Mouse (Mus musculus): Measurements from ENCODE around the gene Zfp62.
A peak's percentile ranks its signal among the peaks of the same experiment; 100 is the strongest.

The Zfp62 gene

DNA sequence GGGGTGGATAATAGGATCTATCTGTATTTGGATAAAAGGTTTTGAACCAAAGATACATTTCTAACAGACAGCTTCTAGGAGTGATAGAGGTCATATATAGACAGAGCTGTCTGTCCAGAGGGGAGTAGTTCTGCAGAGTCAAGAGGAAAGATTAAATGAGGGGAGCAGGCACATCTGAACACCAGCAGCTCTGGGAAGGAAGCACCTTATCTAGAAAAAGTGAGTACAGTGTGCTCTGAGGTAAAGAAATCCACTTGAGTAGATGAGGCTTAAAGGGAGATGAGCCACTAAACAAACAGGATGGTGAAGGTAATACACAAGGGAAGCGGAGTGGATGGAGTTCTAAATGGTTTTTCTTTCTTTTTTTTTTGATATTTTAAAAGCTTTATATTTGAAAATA, 4.4 kb downstream of the Zfp62 start:
- DNase-seq: no peak

- no peak for DNase-seq
These were observed 9.5 kb downstream of the Zfp62 start for GRCm38 (mm10) chr11:49212577-49212976.

DNA sequence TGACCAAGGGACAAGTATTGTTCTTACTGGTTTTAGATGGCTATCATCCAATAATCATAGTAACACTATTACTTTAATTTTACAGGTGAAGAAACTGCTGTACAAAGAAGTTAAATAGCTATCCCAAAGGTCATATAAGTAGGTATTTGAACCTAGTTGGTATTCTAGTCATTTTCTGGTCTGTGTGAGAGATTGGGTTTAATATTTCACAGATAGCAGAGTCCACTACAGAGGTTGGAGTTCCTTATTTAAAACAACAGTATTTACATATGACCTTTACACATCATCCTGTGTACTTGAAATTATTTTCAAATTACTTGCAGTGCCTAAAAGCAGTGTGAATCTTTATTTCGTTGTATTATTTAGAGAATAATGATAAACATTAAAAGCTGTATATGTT, 10.4 kb downstream of the Zfp62 start:
- DNase-seq: no peak

GRCm38 (mm10) chr11:49219271-49219670, 16.2 kb downstream of the Zfp62 start:
- DNase-seq: no peak

DNA sequence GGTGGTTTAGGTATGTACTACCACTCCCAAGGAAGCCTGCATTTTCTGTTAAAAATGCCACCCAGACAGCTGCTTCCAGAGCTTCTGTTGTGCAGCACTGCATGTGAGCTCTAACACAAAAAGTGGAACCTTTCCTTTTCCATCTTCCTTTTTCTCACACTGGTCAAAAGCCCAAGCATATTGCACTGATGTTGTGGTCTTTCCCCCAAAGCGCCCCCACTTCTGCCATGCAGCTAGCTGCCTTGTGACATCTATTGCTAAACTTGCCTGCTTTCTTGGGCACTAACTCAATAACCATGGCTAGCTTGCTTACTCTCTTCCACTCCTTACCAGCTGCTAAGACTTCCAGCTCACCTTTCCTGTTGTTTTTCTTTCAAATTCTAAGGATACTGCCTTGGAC, 21.4 kb downstream of the Zfp62 start:
- no peak for DNase-seq

DNA sequence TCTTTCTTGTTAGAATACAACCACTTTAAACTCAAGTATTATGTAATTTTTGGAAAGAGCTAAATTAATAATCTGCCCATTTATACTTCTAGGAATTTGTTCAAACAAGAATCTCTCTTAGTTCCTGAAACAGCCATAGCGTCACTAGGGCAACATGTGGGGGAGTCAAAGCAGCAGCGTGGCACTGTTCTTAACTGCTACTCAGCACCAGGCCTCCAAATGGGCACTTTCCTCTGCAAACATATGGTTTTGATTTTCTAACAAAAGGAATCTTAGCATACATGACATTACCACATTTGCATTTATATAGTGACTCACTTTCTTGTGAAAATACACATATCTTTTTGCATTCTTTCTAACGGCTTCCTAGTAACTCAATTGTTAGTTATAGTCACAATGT, 29.7 kb downstream of the Zfp62 start:
- no peak for DNase-seq

- no peak for DNase-seq
These were observed 32.5 kb downstream of the Zfp62 start for GRCm38 (mm10) chr11:49235459-49236207.

GRCm38 (mm10) chr11:49236891-49237290, 33.8 kb downstream of the Zfp62 start:
- DNase-seq: no peak

GRCm38 (mm10) chr11:49237532-49237931, 34.4 kb downstream of the Zfp62 start:
- no peak for DNase-seq

- DNase-seq: no peak
These were observed 37.2 kb downstream of the Zfp62 start for GRCm38 (mm10) chr11:49240310-49240709.

DNA sequence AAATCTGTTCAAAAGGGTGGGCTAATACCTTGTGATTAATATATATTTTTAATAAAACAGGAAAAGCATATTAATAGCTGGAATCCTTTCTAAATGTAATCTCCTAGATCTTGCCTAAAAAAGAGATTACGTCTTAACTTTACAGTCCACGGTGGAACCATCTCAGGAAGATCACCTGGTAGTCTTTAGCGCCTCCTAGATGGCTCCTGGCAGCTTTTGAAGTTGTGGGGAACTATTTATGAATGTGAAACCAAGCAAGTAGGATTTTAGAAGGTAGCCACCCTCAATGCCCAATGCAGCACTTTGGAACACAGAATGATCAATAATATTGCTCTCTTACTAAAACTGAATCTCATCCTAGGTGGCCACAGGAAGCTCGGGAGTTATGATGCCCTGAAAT, 37.8 kb downstream of the Zfp62 start:
- DNase-seq: no peak

GRCm38 (mm10) chr11:49241471-49241870, 38.4 kb downstream of the Zfp62 start:
- no peak for DNase-seq

DNA sequence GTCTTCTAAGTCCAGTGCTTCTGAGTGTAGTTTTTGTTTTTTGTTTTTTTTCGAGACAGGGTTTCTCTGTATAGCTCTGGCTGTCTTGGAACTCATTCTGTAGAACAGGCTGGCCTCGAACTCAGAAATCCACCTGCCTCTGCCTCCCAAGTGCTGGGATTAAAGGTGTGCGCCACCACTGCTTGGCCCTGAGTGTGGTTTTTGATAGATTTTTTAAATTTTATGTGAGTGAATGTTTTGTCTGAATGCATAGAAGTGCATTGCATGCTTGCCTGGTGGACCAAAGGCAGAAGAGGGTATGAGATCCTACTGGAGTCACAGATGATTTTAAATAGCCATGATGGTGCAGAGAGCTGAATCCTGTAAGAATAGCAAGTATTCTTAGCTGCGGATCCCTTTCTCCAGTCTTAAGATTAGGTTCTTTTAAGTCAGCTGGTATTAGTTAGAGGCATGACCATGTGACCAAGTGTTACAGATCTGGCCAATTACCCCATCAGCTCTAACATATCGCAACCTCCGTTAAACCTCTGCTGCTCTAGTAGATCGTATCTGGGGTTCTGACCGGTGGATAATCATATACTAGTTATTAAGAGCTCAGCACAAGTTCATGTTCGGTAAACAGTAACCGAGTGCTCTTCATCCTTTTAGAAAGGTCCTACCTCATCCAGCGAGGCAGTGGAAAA, 40.0 kb downstream of the Zfp62 start:
- DNase-seq: no peak

DNA sequence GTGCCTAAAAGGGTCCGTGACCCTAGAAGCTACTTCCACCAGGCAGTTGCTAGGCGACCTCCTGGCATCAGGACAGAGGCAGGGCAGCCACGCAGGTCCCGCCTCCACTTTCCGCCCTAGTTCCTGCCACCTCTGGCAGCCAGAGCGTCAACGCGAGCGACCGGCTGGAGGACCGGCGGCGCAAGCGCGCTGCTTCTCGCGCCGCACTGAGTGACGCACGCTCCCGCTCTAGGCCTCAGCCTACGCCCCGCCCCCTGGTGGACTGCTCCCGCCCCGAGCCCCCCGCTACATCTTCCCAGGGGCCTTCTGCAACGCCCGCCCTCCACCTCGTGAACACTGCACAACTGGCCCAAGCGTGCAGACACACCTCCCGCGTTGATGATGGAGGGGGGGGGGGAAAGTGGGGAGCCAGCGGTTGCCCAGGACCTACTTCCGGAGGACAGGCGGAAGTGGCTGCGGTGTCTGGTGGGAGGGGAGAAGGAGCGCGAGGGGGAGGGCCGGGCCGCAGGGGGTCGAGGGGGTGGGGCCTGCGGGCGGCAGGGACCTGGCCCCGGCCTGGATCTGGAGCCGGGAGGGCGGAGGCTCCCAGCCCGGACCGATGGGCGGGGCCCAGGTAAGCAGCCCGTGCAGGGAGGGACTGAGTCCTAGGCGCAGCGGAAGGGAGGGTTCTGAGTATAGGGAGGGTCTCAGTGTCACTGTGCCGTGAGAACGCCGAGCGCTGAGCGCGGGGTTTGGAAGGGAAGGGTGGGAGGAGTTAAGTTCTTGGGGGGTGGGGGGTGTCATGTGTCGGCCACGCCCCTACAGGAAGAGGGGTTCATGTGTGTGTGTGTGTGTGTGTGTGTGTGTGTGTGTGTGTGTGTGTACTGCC, 40.9 kb downstream of the Zfp62 start, which contains the start of gene Mgat1:
Gene Mgat1, plus strand, starts transcription at position 465 of the 868 bp plus-strand sequence.
- DNase-seq: peak; percentile 90

GRCm38 (mm10) chr11:49244595-49244930, 41.5 kb downstream of the Zfp62 start:
- no peak for DNase-seq

DNA sequence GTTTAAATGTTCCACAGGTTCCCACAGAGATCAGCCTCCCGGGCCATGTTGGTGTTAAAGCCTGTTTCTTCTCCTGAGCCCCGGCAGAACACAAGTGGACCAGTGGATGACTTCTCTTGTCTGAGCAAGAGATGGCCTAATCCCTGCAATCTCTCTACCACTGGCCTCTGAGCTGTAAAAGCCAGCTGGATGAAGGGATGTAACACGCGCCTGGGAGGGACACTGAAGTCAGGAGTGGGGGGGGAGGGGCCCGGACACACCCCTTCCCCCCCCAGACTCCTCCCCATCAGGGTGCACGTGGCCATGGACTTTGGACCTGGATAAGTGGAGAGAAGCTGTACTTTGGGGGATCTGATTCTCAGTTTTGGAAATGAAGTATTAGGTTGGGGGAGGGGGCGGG, 42.1 kb downstream of the Zfp62 start:
- peak; percentile 33 for DNase-seq

DNA sequence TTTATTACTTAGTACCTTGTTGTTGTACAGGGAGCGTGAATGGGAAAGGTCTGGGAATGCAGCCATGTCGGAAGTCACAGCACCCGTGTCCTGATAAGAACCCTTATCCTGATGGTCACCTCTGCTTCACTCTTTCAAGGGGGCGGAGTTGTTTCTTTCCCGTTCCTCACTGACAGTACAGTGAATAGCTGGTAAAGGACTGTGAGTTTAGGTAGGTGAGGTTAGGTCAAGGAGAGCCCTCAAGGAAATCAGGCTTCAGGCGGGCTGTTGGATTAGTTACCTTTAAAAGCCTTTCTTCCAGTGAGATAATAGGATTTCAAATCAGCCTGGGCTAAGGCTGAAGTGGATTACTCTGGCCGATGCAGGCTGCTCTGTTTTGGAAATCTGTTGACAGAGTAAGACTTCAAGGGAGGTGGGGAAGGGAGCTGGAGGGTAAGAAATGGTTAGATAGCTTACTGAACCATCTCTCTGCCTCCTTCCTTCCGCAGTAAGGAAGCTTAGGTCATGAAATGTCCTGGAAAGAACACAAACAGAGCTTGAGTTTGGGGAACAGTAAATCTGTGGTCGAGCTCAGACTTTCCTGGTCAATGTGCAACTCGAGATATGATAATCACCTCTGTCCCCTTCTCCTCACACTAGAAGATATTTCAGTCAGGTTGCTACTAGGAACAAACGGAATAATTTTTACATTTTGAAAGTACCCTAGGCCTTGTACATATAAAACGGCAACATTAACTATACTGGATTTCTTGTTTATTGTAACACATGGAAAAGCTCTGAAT, 42.7 kb downstream of the Zfp62 start:
- no peak for DNase-seq

- no peak for DNase-seq
These were observed 43.4 kb downstream of the Zfp62 start for GRCm38 (mm10) chr11:49246523-49246922.

DNA sequence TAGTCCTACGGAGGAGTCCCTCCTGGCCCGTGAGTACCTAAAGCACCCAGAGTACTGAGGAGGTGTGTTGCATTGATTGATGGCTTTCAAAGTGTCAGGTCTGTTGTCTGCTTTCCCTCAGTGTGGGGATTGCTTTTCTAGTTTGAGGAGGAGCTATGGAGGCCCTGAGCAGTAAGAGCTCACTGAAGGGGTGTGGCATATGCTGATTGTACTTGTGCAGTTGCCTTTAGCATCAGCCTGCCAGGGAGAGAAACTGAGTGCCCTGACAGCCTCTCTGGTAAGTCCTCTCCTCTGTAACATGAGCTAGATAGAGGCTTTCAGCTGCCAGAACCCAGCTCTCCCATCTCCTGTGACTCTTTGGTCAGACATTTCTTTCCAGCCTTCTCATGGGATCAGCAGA, 44.2 kb downstream of the Zfp62 start:
- no peak for DNase-seq

GRCm38 (mm10) chr11:49248226-49248973, 45.3 kb downstream of the Zfp62 start:
- DNase-seq: peak; percentile 37

GRCm38 (mm10) chr11:49248974-49249700, 46.0 kb downstream of the Zfp62 start:
- no peak for DNase-seq

Data from cerebellum, adult 11-12 months (tissue).